Mouse (Mus musculus): ENCODE data around the gene Ifna7. TPM values are rescaled to one million over a fixed set of nuclear protein-coding genes. Genes with fewer than 3 reads are reported as not detected.
A peak's percentile ranks its signal among the peaks of the same experiment; 100 is the strongest.
"Not testable (repeated sequence)": the region's sequence is repeated elsewhere in the genome, so short reads cannot be mapped to it uniquely, and the experiment has no call there.

Ifna7 gene
- polyA plus RNA-seq, 1 experiment from 2014 or later, result not detected

DNA sequence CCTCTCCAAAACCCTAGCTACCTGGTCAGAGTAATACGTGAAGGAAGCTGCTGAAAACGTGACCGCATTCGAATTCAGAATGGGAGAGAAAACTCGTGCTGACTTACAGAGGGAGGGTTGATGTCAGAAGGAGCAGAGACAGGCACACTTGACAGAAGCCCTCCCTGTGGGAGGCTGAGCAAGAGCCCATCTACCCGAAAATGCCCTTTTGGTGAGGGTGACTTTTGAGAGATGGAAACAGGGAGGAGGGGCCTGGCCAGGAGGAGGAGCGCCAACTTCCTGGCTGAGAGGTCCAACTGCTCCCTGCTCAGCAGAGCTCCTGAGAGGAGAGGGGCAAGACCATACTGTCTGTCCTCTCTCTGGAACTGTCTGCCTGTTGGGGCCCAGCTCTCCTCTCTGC is 16.7 kb upstream of the Ifna7 start, which contains the start of gene Gm13285:
Gm13285 (plus strand) TSS at position 301 of the 400 bp plus-strand sequence.
- not testable (repeated sequence) for ATAC-seq; H3K9ac ChIP-seq; H3K27ac ChIP-seq; H3K9me3 ChIP-seq (replicated peaks); H3K4me1 ChIP-seq; H3K27me3 ChIP-seq; H3K4me2 ChIP-seq; H3K36me3 ChIP-seq (ENCODE audit: poor library complexity, severe bottlenecking); H3K4me3 ChIP-seq
- 18% methylated on average over 6 of the region's 7 CpGs for WGBS

DNA sequence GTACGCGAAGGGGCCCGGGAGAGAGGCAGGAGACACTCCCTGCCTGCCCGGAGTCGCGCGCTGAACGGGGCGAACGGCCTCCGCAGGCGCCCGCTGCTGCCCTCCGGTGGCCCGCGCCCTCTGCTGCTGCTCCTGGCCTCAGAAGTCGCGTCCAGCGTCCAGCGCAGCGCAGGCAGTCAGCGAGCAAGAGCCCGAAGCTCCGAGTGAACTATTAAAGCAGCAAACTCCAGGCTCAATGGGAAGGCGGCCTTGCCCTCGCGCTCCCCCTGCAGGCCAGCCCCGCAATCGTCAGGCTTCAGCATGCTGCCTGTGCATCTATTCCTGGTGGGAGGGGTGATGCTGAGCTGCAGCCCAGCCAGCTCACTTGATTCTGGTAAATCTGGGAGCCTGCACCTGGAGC is 13.1 kb upstream of the Ifna7 start, which contains the start of gene Gm13287:
Gm13287 (plus strand) TSS at position 301 of the 400 bp plus-strand sequence.
- H3K4me1 ChIP-seq; H3K4me2 ChIP-seq; H3K27ac ChIP-seq; H3K27me3 ChIP-seq; H3K9ac ChIP-seq; ATAC-seq; H3K36me3 ChIP-seq (ENCODE audit: poor library complexity, severe bottlenecking); H3K9me3 ChIP-seq (replicated peaks); H3K4me3 ChIP-seq: not testable (repeated sequence)
- WGBS, result no CpG with 5 or more reads among the region's 29 CpGs

DNA sequence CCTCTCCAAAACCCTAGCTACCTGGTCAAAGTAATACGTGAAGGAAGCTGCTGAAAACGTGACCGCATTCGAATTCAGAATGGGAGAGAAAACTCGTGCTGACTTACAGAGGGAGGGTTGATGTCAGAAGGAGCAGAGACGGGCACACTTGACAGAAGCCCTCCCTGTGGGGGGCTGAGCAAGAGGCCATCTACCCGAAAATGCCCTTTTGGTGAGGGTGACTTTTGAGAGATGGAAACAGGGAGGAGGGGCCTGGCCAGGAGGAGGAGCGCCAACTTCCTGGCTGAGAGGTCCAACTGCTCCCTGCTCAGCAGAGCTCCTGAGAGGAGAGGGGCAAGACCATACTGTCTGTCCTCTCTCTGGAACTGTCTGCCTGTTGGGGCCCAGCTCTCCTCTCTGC is 10.8 kb upstream of the Ifna7 start, which contains the start of gene Gm13288:
Gm13288 (plus strand) TSS at position 301 of the 400 bp plus-strand sequence.
- Histone ChIP-seq H3K4me3 (peak within 1 kb of the TSS; percentile 27), H3K4me2 (peak within 1 kb of the TSS; percentile 50)
- H3K4me1 ChIP-seq; H3K27me3 ChIP-seq; H3K9ac ChIP-seq; ATAC-seq; H3K36me3 ChIP-seq (ENCODE audit: poor library complexity, severe bottlenecking); H3K9me3 ChIP-seq (replicated peaks); H3K27ac ChIP-seq: not testable (repeated sequence)
- WGBS, result no CpG with 5 or more reads among the region's 8 CpGs

DNA sequence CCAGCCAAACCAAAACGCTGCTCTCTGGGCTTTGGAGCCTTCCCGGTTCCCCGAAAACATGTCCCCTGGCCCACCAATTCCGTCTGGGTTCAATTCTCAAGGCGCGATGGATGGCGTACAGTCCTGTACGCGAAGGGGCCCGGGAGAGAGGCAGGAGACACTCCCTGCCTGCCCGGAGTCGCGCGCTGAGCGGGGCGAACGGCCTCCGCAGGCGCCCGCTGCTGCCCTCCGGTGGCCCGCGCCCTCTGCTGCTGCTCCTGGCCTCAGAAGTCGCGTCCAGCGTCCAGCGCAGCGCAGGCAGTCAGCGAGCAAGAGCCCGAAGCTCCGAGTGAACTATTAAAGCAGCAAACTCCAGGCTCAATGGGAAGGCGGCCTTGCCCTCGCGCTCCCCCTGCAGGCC is 10.3 kb upstream of the Ifna7 start:
- not testable (repeated sequence) for H3K27ac ChIP-seq; H3K4me1 ChIP-seq; H3K27me3 ChIP-seq; H3K9me3 ChIP-seq (replicated peaks); H3K9ac ChIP-seq; ATAC-seq; H3K36me3 ChIP-seq (ENCODE audit: poor library complexity, severe bottlenecking)
- Histone ChIP-seq H3K4me2 (peak overlapping the region; percentile 50), H3K4me3 (peak overlapping the region; percentile 27)
- 0% methylated on average over 16 of the region's 34 CpGs for WGBS

DNA sequence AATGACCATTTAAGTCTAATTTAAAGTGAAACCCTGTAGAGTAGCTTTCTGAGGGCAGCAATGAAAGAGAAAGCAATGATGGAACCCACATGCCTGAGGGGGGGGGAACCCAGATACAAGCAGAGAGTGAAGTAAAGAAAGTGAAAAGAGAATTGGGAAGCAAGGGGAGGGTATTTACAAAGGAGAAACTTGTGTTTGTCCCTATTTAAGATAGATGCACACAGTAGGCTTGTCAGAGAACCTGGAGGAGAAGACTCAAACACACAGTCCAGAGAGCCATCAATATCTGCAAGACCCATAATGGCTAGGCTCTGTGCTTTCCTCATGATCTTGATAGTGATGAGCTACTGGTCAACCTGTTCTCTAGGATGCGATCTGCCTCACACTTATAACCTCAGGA is 3.6 kb downstream of the Ifna7 start, which contains the start of gene Ifna11:
Ifna11 (plus strand) TSS at position 301 of the 400 bp plus-strand sequence.
- Histone ChIP-seq H3K4me3 (no peak within 1 kb of the TSS), H3K4me2 (no peak within 1 kb of the TSS), H3K27ac (no peak within 1 kb of the TSS), H3K9me3 (replicated peaks) (no peaks in the 10 kb centered on the region), H3K27me3 (peaks cover 3% of the 10 kb centered on the region; the same call in 1 of the 2 replicates), H3K4me1 (no peaks in the 10 kb centered on the region), H3K36me3 (ENCODE audit: poor library complexity, severe bottlenecking) (no peaks in the 10 kb centered on the region), H3K9ac (no peak within 1 kb of the TSS)
- ATAC-seq, result no peak
- WGBS, result 75% methylated on average over 1 of the region's 1 CpGs

DNA sequence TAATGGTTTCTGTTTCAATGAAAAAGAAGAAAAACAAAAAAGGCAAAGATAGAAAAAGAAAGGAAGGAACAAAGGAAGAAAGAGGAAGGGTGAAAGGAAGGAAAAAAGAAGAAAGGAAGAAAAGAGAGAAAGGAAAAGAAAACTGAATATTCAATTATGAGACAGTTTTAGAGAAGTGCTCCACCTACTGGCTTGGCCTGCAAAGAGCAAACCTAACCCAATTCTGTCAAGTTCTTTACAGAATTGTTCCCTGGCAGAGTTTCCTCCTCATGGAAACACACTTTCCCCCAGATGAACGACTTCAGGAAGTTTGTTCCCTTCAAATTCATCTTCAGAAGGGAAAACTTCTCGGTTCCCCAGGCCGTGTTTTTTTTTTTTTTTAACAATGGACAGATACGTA is 7.0 kb downstream of the Ifna7 start:
- Histone ChIP-seq H3K4me1 (no peaks in the 10 kb centered on the region), H3K4me3 (no peak overlapping the region), H3K4me2 (no peak overlapping the region), H3K27ac (no peak overlapping the region), H3K27me3 (no peaks in the 10 kb centered on the region), H3K9me3 (replicated peaks) (no peaks in the 10 kb centered on the region), H3K36me3 (ENCODE audit: poor library complexity, severe bottlenecking) (no peaks in the 10 kb centered on the region), H3K9ac (no peak overlapping the region)
- 26% methylated on average over 4 of the region's 4 CpGs for WGBS
- no peak for ATAC-seq

DNA sequence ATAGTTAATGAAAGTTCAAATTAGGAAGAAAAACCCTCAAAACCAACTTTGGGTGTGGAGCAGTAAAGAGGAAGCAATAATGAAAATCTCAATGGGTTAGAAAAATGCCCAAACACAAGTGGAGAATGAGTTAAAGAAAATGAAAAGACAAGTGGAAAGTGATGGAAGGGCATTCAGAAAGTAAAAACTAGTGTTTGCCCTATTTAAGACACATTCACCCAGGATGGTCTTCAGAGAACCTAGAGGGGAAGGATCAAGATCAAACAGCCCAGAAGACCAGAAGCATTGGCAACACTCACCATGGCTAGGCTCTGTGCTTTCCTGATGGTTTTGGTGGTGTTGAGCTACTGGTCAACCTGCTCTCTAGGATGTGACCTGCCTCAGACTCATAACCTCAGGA is 11.1 kb downstream of the Ifna7 start, which contains the start of gene Ifna6:
Ifna6 (plus strand) TSS at position 301 of the 400 bp plus-strand sequence.
- H3K9me3 ChIP-seq (replicated peaks); H3K36me3 ChIP-seq (ENCODE audit: poor library complexity, severe bottlenecking); H3K4me1 ChIP-seq; H3K4me2 ChIP-seq; H3K4me3 ChIP-seq; H3K27me3 ChIP-seq; H3K9ac ChIP-seq; H3K27ac ChIP-seq; ATAC-seq: not testable (repeated sequence)

DNA sequence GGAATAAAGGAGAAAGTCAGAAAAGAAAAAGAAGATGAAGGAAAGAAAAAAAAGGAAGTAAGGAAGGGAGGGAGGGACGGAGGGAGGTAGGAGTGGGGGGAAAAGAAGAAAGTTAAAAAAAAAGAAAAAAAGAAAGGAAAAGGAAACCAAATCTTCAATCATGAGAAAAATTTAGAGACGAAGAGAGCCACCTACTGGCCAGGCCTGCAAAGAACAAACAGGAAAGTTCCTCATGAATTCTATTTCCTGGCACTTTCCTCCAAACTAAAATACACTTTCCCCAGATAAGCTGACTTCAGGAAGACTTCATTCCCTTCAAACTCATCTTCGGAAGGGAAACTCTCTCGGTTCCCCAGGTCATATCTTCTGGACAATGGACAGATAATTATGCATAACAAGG is 14.5 kb downstream of the Ifna7 start:
- WGBS, result 23% methylated on average over 4 of the region's 4 CpGs
- ATAC-seq, result no peak
- H3K9ac ChIP-seq, result no peak overlapping the region

DNA sequence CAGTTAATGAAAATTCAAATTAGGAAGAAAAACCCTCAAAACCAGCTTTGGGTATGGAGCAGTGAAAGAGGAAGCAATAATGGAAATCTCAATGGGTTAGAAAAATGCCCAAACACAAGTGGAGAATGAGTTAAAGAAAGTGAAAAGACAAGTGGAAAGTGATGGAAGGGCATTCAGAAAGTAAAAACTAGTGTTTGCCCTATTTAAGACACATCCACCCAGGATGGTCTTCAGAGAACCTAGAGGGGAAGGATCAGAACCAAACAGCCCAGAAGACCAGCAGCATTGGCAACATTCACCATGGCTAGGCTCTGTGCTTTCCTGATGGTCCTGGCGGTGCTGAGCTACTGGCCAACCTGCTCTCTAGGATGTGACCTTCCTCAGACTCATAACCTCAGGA is 19.2 kb downstream of the Ifna7 start, which contains the start of gene Ifna5:
Ifna5 (plus strand) TSS at position 301 of the 400 bp plus-strand sequence.
- H3K4me3 ChIP-seq; H3K27ac ChIP-seq; H3K9ac ChIP-seq; H3K27me3 ChIP-seq; ATAC-seq; H3K9me3 ChIP-seq (replicated peaks); H3K4me1 ChIP-seq; H3K4me2 ChIP-seq; H3K36me3 ChIP-seq (ENCODE audit: poor library complexity, severe bottlenecking): not testable (repeated sequence)
- 81% methylated on average over 1 of the region's 1 CpGs for WGBS

More for the DNA sequence above, 14.5 kb downstream of the Ifna7 start:
- Histone ChIP-seq H3K36me3 (ENCODE audit: poor library complexity, severe bottlenecking) (no peaks in the 10 kb centered on the region), H3K4me2 (no peak overlapping the region), H3K4me1 (no peaks in the 10 kb centered on the region), H3K27ac (no peak overlapping the region), H3K27me3 (no peaks in the 10 kb centered on the region), H3K4me3 (no peak overlapping the region), H3K9me3 (replicated peaks) (no peaks in the 10 kb centered on the region)

DNA sequence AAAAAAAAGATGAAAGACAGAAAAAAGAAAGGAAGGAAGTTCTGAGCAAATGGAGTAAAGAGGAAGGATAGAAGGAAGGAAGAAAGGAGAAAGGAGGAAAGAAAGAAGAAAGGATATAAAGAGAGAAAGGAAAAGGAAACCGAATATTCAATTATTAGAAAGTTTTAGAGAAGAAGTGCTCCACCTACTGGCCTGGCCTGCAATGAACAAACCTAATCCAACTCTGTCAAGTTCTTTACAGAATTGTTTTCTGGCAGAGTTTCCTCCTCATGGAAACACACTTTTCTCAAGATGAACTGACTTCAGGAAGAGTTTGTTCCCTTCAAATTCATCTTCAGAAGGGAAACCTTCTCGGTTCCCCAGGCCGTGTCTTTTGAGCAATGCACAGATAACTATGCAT is 22.8 kb downstream of the Ifna7 start:
- no peak for ATAC-seq
- Histone ChIP-seq H3K27ac (no peak overlapping the region), H3K27me3 (no peaks in the 10 kb centered on the region), H3K9ac (no peak overlapping the region), H3K4me1 (no peaks in the 10 kb centered on the region), H3K4me3 (no peak overlapping the region), H3K4me2 (no peak overlapping the region), H3K36me3 (ENCODE audit: poor library complexity, severe bottlenecking) (no peaks in the 10 kb centered on the region), H3K9me3 (replicated peaks) (no peaks in the 10 kb centered on the region)
- WGBS, result 43% methylated on average over 3 of the region's 3 CpGs

DNA sequence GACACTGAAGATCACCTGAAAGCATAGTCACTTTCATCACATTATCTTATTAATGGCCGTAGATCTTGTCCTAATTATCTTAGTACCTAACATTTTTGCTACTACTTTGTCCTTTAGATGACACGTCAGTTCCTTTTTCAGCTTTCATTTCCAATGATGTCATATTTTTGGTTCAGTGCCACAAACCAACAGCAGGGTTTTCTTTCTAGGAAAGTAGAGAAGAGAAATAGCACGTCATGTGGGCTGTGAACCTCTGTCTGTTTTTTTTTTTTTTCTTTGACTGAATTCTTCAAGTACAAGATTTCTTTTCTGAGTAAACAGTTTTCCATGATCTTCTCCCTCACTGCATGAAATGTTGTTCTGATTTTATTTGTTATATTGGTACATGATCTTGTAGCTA is 24.0 kb downstream of the Ifna7 start:
- Histone ChIP-seq H3K27me3 (no peaks in the 10 kb centered on the region), H3K4me1 (no peaks in the 10 kb centered on the region), H3K27ac (no peak overlapping the region), H3K9ac (no peak overlapping the region), H3K4me3 (no peak overlapping the region), H3K9me3 (replicated peaks) (no peaks in the 10 kb centered on the region), H3K36me3 (ENCODE audit: poor library complexity, severe bottlenecking) (no peaks in the 10 kb centered on the region), H3K4me2 (no peak overlapping the region)
- no peak for ATAC-seq
- 69% methylated on average over 3 of the region's 3 CpGs for WGBS

DNA sequence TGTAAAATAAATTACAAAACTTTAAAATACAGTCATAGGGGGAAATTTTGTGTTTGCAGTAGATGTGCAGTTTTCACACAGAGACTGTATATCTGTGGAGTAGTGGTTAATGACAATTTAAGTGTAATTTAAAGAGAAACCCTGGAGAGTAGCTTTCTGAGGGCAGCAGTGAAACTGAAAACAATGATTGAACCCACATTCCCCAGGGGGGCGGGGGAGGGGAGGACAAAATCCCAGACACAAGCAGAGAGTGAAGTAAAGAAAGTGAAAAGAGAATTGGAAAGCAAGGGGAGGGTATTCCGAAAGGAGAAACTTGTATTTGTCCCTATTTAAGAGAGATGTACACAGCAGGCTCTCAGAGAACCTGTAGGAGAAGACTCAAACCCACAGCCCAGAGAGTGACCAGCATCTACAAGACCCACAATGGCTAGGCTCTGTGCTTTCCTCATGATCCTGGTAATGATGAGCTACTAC is 25.4 kb downstream of the Ifna7 start, which contains the start of gene Ifna4:
Ifna4 (plus strand) TSS at position 424 of the 474 bp plus-strand sequence.
- ATAC-seq, result no peak
- 31% methylated on average over 2 of the region's 2 CpGs for WGBS
- no peaks in the 10 kb centered on the region for H3K36me3 ChIP-seq (ENCODE audit: poor library complexity, severe bottlenecking)

DNA sequence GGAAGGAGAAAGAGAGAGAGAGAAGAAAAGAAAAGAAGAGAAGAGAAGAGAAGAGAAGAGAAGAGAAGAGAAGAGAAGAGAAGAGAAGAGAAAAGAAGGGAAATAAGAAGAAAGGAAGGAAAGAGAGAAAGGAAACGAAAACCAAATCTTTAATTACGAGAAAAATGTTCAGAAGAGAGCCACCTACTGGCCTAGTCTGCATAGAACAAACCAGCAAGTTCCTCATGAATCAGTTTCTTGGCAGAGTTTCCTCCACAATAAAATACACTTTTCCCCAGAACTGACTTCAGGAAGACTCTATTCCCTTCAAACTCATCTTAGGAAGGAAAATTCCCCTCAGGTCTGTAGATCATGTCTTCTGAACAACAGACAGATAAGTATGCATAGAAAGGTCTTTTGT is 29.3 kb downstream of the Ifna7 start:
- Histone ChIP-seq H3K4me3 (no peak overlapping the region), H3K4me2 (no peak overlapping the region), H3K9me3 (replicated peaks) (no peaks in the 10 kb centered on the region), H3K27ac (no peak overlapping the region), H3K36me3 (ENCODE audit: poor library complexity, severe bottlenecking) (no peaks in the 10 kb centered on the region), H3K27me3 (no peaks in the 10 kb centered on the region), H3K9ac (no peak overlapping the region), H3K4me1 (no peaks in the 10 kb centered on the region)
- ATAC-seq, result no peak
- 64% methylated on average over 2 of the region's 2 CpGs for WGBS

More for the DNA sequence above, 25.4 kb downstream of the Ifna7 start, which contains the start of gene Ifna4:
- H3K4me1 ChIP-seq, result no peaks in the 10 kb centered on the region
- H3K9me3 ChIP-seq (replicated peaks), result no peaks in the 10 kb centered on the region
- no peak within 1 kb of the TSS for H3K9ac ChIP-seq
- no peaks in the 10 kb centered on the region for H3K27me3 ChIP-seq
- no peak within 1 kb of the TSS for H3K4me2 ChIP-seq
- H3K27ac ChIP-seq, result no peak within 1 kb of the TSS
- no peak within 1 kb of the TSS for H3K4me3 ChIP-seq
